Mouse (Mus musculus) testis, postnatal 10 days (tissue): ENCODE data around the gene Ttll3.

Experiments used
- DNase-seq: peaks from one replicate; pipeline ENCODE4 v3.0.0; 2021; ENCODE audit warnings: low spot score

The Ttll3 gene

DNA sequence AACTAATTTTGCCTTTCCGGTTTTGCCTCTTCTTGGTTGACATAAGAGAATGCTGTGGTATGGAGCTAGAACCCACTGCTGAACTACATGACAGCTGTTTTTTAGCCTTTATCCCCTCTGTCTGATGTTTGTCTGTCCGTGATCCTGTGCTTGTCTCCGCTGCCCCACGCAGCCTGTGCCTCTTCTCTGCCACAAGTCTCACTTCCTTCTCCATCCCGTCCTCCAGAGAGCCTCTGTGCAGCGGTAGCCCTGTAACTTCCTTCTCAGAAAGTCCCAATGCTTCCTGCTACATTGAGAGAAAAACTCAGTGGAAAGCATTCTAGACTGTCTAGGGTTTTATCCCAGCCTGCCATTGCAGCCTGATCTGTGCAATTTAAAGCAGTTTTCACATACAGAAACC, 9.8 kb upstream of the Ttll3 start:
- no peak for DNase-seq

DNA sequence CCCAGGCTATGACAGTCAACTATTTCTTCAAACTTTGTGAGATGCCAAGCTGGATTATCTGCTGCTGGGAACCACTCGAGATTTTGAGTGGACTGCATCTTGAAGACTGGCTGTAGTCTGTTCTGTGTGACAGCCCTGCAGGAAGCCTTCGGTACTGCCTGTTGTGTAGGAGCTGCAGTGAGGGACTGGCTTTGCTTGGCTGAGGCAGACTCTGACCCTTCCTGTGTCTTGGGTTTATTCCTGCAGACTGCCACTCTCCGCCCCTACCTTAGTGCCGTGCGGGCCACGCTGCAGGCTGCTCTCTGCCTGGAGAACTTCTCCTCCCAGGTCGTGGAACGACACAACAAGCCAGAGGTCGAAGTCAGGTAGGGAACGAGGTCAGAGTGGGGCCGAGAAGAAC, 8.6 kb upstream of the Ttll3 start:
- DNase-seq, result no peak

DNA sequence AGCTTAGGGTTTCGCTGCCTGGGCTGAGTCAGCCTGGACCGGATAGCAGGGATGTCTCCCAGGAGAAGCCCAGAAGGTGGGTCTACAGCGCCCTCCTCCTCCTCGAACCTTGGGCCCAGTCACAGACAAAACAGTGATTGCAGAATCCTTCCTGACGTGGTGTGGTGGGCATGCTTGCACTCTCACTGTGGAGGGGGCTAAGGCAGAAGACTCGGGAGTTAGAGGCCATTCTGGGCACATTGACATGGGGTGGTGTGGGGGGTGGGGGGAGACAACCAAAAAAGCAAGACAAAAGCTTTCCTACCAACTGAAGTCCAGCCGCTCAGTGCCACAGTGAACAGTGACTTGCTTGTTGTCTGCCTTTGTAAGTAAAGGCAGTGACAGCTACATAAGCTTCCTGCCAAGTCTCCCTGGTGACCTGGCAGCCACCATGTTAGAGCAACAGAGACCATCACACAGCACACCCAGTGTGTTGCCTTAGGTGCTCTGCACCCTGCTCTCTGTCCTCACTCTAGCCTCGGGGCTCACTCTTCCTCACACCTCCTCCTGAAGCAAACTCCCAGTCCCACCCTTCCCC, 4.6 kb upstream of the Ttll3 start:
- DNase-seq, result no peak

DNA sequence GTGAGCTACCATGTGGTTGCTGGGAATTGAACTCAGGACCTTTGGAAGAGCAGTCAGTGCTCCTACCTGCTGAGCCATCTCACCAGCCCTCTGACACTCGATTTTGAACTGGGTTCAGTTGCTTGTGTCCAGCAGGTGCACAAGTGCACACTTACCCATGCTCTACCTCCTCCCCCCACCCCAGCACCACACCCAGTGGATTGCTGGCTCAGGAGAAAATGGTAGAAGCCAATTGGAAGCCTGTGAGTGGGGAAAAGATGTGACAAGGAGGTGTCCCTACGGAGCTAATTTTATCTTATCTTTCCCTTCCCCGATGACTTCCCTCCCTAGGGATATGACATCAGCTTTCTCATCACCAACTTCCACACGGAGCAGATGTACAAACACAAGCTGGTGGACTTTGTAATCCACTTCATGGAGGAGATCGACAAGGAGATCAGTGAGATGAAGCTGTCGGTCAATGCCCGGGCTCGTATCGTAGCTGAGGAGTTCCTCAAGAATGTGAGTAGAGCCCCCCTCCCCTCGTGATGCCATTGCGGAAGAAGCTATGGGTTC, 3.8 kb upstream of the Ttll3 start:
- no peak for DNase-seq

DNA sequence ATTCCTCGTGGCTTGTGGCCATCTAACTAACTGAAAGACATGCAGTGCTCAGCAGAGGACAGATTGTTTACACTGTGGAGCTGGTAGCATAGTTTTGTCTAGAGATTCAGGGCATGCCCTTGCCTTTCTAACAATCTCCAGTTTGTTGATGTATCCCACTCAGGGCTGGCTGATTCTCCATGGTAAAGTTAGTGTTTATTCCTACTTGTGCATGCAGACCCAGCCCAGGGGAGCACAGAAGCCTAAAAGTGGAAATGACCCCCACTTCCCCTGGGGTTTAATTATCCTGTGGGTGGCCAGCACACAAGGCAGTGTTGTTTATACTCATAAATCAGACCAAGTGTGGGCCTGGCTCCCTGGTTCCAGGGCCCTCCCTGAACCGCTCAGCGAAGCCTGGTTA, 3.0 kb upstream of the Ttll3 start:
- no peak for DNase-seq

DNA sequence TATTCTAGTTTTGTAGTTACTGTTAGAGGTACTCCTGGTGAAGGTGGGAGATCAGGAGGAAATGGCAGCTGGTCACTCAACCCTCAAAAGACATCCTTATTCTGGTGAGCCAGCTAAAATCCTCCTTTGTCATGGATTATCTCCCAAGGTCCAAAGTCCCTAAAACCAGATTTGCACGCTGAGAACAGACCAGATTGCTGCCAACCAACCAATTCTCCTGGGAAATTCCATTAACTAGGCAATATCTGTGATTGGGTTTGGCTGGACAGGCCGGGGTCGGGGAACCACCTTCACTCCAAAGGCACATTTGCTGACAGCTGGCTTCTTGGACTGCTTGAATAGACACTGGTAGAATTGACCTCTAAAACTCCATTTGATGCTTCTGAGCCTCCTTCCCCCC, 1.7 kb downstream of the Ttll3 start:
- DNase-seq, result no peak

DNA sequence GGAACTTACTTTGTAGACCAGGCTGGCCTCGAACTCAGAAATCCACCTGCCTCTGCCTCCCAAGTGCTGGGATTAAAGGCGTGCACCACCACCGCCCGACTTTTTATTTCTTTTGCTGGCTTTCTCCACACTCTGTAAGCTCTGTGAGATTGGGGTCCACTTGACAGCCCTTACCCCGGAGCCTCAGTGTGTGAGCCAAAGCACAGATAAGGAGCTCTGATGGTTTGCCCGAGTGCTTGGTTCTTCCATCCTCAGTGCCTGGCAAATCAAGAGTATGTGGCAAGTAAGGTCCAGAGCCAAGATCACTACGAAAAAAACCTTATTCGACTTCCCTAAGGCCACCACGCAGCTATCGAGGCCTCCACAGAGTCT, 2.9 kb downstream of the Ttll3 start:
- no peak for DNase-seq

DNA sequence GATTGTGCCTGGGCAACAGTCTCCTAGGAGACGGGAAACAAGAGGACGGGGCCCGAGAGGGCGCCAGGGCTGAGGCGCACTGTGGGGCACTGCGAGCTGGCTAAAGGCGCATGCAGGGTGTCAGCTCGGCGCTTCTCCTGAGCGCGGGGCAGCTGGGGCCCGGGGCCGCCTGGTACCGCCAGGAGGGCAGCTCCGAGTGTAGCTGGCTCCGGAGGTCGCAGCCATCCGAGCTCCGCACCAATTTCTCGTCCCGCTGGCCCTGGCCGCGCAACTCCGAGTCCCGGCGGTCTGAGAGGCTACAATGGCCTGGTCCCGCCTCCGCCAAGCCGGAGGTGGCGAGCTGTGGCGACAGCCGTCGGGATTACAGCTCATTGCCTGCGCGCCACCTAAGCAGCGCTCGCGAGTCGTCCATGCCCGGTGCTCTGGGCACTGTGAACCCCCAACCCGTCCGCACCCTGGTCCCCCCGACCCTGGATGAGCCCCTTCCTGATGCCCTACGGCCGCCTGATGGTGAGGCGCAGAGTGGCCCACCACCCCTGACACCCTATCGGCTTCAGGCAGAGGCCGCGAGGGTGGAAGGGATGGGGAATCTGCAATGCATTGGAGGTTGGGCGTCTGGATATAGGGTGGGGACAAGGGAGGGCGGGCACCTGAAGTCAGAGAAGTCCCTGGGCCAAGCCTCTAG, 3.5 kb downstream of the Ttll3 start:
- peak; percentile 64 for DNase-seq

DNA sequence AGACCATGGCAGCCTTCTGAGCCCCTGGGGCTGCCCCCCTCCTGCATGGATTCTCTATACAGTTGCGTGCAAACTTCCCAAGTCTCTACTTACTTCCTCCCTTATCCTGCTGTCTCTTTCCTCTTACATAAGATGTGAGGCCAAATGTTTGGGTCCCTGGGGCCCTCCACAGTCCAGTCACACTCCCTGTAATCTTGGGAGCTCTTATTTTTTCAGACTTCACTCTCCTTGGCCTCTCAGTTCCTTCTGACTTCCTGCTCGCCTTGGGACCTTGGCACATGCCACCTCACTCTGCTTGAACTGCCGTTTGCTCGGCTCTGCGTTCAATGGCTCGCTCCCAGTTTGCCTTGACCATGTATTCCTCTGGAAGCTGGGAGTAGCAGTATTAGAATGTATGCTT, 4.9 kb downstream of the Ttll3 start:
- no peak for DNase-seq

DNA sequence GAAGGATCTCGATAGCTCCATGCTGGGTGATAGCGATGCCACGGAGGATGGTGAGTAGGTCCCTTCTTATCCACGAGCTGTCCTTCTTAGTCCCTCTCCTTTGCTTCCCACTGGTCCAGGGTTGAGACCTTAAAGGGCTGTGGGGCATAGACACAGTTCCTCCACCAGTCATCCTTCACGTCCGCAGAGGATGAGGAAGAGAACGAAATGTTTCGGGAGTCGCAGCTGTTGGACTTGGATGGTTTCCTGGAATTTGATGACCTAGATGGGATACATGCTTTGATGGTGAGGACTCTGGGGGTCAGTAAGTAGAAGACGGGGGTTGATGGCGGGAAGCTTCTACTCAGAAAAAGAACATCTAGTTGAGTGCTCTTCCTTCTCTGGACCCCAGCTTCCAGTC, 5.8 kb downstream of the Ttll3 start:
- no peak for DNase-seq

DNA sequence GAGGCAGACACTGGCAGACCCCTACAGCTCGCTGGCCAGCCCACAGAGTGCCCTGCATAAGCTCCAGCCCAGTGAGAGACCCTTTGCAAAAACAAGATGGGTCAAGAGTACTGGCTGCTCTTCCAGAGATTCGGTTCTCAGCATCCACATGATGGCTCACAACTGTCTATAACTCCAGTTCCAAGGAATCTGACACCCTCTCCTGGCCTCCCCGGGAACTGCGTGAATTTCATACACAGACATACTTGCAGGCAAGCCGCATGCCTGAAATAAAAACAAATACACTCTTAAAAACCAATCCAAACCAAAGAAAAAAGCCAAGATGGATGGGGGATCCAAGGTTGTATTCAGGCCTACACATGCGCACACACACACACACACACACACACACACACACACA, 6.4 kb downstream of the Ttll3 start:
- DNase-seq, result no peak

DNA sequence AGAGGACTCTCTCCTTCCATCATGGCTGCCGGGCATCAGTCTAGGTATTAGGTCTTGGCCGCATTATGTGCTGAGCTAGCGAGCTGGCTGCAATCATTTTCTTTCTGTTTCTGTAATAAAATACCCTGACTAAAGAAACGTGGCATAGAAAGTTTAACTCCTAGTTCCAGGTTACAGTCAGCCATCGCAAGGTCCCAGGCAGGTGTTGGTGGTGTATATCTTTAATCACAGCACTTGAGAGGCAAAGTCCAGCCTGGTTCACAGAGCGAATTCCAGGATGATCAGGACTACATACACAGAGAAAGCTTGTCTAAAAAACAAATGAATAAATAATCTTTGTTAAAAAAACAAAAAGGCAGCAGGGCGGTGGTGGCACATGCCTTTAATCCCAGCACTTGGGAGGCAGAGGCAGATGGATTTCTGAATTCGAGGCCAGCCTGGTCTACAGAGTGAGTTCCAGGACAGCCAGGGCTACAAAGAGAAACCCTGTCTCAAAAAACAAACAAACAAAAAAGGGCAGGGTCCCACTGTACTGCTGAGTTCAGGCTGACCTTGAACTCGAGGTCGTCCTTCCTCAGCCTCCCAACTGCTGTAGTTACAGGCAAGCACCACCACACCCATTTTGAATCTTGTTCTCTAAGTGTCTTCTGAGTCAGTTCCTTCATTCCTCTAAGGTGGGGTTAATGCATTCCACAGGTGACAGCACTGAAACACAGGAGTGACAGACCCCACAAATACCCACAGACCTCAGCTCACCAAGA, 7.4 kb downstream of the Ttll3 start:
- DNase-seq, result no peak

DNA sequence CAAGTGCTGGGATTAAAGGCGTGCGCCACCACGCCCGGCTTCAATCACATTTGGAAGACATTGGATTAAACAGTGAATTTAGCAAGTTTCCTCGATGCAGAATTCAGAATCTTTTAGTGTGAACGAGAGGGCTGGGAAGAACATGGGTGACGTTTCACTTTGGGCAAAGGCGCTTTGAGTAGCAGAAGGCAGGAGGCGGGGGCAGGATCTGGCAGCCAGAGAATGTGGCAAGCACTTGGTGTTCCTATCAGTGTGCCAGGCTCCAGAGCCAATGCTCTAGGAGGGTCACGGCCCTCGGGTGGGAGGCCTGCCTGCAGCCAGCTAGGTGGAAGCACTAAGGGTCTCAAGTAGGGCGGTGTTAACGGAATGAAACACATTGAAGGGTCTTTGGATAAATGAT, 13.0 kb downstream of the Ttll3 start:
- DNase-seq, result no peak

DNA sequence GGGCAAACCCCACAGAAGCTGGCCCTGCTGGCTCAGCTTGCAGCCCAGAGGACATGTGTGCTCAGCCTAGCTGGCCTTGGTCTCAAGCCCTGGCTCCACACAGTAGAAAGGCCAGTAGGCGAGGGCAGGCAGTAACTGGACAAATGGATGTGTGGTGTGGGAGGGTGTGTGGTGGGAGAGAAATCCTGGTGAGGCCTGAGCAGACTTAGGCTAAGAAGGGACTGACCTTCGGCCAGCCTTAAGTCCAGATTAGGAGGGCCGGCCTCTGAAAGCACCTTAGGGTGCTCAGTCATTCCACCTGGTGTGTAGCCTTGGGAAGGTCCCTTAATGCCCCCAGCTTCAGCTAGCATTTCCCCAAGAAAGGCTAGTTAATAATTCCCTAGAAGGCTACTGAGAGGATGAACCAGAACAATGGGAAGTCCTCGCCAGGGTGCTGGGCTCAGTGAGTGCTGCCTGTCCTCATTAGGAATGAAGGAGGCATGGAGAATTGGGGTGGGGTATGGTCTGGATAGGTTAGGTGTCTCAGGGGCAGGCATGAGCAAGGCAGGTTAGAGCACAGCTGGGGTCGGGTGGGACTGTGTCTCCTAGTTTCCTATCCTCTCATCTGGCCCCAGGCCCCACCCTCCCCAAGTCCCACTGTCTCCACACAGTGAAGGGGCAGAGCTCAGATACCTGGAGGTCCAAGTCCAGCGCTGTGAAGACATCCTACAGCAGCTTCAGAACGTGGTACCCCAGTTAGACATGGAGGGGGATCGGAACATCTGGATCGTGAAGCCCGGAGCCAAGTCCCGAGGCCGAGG, 15.8 kb downstream of the Ttll3 start:
- DNase-seq, result no peak

DNA sequence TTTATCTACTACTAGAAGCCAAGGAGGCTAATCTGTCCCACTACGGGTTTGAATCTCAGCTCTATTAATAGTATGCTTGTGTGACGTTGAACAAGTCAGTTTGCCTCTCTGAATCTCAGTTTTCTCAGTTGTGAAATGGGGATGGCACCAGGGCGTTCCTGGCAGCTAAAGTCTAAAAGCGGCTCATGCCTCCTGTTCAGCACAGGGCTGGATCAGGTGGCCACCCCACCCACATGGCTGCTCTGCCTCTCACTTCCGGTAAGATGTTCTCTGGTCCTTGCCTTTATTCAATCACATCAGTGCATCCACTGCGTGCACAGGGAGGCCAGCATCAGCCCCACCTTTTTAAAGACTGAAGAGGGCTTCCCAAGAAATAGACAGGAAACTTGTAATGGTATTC, 16.4 kb downstream of the Ttll3 start:
- no peak for DNase-seq

DNA sequence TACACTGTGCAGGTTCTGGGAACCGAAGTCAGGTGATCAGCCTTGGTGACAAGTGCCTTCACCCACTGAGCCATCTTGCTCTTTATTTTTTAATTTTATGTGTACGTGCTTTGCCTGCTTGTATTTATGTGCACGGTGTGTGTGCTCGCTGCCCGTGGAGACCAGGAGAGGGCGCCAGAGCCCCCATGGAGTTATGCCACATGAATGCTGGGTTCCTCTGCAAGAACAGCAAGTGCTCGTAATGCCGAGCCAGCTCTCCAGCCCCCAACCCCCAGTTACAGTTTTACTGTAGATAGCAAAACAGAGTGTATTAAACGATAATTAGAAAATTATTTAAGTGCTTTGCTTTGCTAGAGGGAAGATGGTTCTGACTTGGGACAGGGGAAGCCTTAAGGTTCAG, 17.6 kb downstream of the Ttll3 start:
- DNase-seq, result no peak

DNA sequence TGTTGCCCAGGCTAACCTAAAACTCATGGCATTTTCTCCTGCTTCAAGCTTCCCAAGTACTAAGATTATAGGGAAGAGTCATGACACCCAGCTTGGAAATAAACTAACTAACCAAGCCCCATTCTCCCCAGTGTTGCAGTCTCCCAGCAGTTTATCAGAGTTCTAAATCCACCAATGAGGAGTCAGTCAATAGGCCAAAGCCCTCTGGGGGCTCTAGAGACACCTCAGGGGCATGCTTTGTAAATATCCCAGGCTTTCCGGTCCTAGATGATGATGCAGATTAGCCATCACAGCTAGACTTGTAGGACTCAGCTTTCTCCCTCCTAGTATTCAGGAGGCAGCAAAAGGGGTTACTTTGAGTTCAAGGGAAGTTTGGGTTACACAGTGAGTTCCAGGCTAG, 20.9 kb downstream of the Ttll3 start:
- DNase-seq, result no peak

DNA sequence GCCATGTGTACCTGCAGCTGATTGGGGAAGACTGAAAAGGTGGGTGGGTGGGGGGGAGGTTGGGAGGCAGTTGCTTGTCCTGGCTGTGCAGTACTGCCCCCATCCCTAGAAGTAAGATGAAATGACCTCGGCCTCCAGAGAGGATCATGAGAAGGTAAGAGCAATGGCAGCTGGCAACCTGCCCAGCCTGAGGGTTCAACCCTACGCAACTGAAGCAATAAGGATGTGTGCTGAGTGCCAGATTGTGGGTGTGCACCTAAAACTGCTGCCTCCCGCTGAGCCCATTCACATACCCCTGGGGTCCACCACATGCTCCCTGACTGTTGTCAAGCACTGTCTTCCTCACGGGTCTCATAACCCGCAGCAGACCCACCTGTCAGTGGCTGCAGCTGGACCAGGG, 27.4 kb downstream of the Ttll3 start:
- DNase-seq, result no peak

DNA sequence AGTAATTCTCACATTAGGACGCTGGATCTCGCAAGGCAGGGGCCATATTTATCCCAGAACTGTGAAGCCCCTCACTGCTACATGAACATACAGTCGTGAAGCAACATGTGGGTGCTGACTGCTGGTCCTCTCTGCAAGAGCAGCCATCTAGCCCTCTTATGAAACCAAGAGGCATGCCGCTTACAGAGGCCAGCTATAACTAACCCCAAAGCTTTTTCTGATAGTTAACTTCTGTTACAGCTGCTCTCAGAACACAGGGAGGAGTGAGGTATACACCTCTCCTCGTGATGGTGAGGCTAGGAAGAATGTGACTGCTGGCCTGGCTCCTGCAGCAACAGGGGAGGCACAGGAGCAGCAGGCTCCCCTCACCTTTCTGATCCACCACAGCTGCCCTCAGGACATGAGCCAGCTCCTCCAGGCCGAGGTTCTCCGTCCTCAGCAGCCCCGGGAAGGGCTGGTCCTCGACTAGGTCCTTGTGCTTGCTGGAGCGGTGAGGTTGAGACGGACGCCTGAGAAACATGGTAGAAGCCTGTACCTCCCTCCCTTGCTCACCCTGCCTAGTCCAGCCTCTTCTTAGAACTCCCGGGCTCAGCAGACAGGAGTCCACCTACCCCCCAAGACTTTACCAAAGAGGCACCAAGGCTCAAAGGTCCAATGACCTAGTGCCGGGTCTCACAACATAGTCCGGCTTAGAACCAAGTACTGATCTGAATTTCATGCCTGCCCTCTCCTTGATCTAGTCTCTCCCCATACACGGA, 29.6 kb downstream of the Ttll3 start:
- DNase-seq, result no peak

DNA sequence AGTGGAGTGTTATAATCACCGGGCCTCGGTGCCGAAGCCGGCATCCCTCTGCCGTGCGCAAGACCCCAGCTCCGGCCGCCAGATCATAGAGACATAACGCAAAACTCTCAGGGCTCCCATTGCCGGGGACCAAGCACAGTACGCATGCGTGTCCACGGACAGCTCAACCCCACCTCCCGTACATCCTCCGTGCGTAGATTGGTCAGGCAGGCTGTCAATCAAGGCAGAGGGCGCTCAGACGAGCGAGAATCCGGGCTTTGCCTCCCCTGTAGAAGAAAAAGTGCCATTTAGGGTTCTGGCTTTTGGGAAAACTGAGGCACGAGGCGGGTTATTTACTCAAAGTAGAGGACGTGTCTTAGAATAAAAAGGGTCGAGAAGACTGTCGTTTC, 30.1 kb downstream of the Ttll3 start, which contains the start of gene Rpusd3:
Rpusd3 (minus strand) TSS at position 142 of the 389 bp plus-strand sequence.
- peak; percentile 100 for DNase-seq

DNA sequence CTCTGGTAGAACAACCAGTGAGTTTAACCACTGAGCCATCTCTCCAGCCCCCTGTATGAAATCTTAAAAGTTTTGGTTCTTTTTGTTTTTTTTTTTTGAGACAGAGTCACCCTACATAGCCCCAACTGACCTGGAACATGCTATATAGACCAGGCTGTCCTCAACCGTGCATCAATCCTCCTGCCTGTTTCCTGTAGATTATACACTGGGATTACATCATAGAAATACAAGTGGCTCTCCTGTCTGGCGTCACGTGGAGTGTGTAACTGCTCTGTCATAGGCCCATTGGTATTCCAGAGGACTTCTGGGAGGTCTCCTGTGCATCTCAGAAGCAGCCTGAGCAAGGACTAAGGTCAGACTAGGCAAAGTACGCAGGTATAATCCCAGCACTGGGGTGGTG, 33.9 kb downstream of the Ttll3 start:
- no peak for DNase-seq

DNA sequence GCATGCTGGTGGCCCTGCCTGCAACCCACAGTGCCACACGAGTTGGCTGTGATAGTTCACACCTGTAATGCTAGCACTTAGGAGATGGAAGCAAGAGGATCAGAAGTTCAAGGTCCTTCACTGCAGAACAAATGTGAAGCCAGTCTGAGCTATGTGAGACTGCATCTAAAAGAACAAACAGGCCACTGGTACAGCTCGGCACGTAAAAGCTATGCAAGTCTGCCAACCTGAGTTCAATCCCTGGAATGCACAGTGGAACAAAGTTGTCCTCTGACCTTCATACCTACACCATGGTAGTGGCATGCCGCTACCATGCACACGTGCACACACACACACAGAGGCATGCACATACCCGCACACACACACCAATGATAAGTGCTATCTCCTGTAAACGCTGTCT, 35.1 kb downstream of the Ttll3 start:
- no peak for DNase-seq
